Mouse (Mus musculus) stomach, embryonic 16.5 days (tissue): ENCODE data around the gene Dhx32. TPM values are rescaled to one million over a fixed set of nuclear protein-coding genes. Genes with fewer than 3 reads are reported as not detected.
A peak's percentile ranks its signal among the peaks of the same experiment; 100 is the strongest.

ENCODE experiments used
- ATAC-seq: fragments of 200-750 bp; cut with Nextera tagmentation; 2 replicates; pipeline ENCODE4 v1.8.0; 2017; ENCODE audit warnings: moderate number of reproducible peaks, moderate TSS enrichment; ENCODE audit not compliant: insufficient read depth, low FRiP score
- H3K27ac ChIP-seq: fragments of 300-500 bp; sonication (generic); 2 replicates; pipeline ENCODE4 v1.5.1; 2014; ENCODE audit warnings: low read length
- H3K27me3 ChIP-seq: fragments of 300-500 bp; sonication (generic); 2 replicates; pipeline ENCODE4 v1.6.1; 2014; ENCODE audit warnings: low read length, control low read depth, mixed read lengths; ENCODE audit not compliant: control insufficient read depth, insufficient read depth
- H3K36me3 ChIP-seq: fragments of 300-500 bp; sonication (generic); 2 replicates; pipeline ENCODE4 v1.6.1; 2014; ENCODE audit warnings: low read length; ENCODE audit not compliant: control insufficient read depth, insufficient read depth
- H3K4me1 ChIP-seq: fragments of 300-500 bp; sonication (generic); 2 replicates; pipeline ENCODE4 v1.6.1; 2014; ENCODE audit warnings: low read length, control low read depth, mixed read lengths; ENCODE audit not compliant: control insufficient read depth, insufficient read depth
- H3K4me2 ChIP-seq: fragments of 300-500 bp; sonication (generic); 2 replicates; pipeline ENCODE4 v1.6.1; 2014; ENCODE audit warnings: low read depth, low read length, mixed read lengths
- H3K4me3 ChIP-seq: fragments of 300-500 bp; sonication (generic); replicated peaks from 2 replicates; pipeline ENCODE4 v1.5.1; 2014; ENCODE audit warnings: mild to moderate bottlenecking, low read length
- H3K9ac ChIP-seq: fragments of 300-500 bp; sonication (generic); 2 replicates; pipeline ENCODE4 v1.6.1; 2014; ENCODE audit warnings: low read length
- H3K9me3 ChIP-seq: fragments of 300-500 bp; sonication (generic); replicated peaks from 2 replicates; pipeline ENCODE4 v1.6.1; 2016; ENCODE audit warnings: low read length, control low read depth; ENCODE audit not compliant: control insufficient read depth
- WGBS: fragments of 180-500 bp; shearing (Covaris S2); extraction: QIAGEN DNeasy Blood & Tissue Kit; methylation state at CpG from one replicate; pipeline ENCODE4 v1.1.7; 2014; 5-methylcytosine and 5-hydroxymethylcytosine counted together
- polyA plus RNA-seq: library from polyadenylated mRNA; unstranded; fragments of >200 nt; fragmentation: Nextera tagmentation; extraction: Ambion mirVana; gene quantifications from 2 replicates; pipeline ENCODE4 v1.2.1, GENCODE M21; 2015

The Dhx32 gene
- polyA plus RNA-seq, 1 experiment from 2014 or later = 46.8 TPM

DNA sequence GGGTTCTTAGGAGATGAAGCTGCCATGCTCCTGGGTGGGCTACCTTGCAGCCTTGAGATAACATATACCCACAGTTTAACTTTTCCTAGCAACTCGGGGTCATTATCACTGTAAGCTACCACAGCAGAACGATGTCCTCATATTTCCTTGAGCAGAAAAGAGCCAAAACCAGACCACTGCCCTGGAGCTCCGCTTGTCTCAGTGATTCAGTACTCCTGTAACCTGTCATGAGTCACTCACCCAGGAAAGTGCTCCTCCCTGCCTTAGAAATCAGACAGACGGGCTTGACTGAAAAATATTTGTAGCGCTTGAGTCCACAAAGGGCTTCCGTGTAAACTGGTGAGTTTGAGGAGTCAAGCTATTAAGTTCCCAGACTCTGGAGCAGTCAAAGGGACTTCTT is 19.8 kb downstream of the Dhx32 start:
- H3K4me2 ChIP-seq = no peak overlapping the region
- H3K27ac ChIP-seq = peak overlapping the region; percentile 14; the same call in 1 of the 2 replicates
- H3K27me3 ChIP-seq = no peaks in the 10 kb centered on the region
- no peaks in the 10 kb centered on the region for H3K36me3 ChIP-seq
- 0 out of 2 replicates have a peak, but pooled peaks cover 3% of the 10 kb centered on the region for H3K9me3 ChIP-seq
- H3K4me3 ChIP-seq = no peak overlapping the region
- peaks cover 8% of the 10 kb centered on the region; the same call in 1 of the 2 replicates for H3K4me1 ChIP-seq
- no peak; the same call in 1 of the 2 replicates for ATAC-seq
- WGBS = 75% methylated on average over 6 of the region's 6 CpGs
- H3K9ac ChIP-seq = no peak overlapping the region

DNA sequence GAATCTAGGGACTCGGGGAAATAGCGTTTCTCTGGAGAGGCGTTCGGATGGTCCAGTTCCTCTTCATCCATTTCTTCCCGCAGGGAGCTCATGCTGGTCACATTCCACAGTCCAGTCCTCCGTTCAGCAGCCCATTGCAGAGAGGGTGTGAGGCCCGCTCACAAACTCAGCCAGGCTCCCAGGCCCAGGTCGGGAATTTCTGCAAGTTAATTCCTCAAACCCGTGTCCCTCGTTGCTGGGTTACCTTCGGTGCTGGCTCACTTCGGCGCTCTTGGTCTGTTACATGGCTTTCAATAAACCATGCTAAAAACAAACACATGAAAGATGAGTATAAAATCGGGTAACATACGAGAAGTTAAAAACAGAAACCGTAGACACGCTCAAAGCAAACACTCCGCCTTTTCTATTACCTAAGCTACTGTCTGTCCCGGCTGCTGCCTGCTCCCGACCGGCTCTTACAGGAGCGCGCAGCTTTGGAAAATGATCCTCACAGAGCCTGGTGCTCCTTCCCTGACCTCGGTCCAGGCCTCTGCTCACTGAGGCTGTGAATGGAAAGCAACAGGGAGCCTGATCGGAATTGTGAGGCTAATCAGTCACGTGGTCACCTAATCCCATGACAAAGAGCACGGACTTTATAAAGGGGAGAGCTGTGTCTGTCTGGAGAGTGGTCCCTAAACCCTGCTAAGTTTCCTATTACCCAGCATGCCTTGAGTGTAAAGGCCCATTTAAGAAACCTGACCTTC is 22.7 kb downstream of the Dhx32 start:
- H3K4me2 ChIP-seq = peak overlapping the region; percentile 34
- H3K4me1 ChIP-seq = peaks cover 8% of the 10 kb centered on the region; the same call in 1 of the 2 replicates
- H3K27me3 ChIP-seq = no peaks in the 10 kb centered on the region
- no peak for ATAC-seq
- peak overlapping the region; percentile 18; the same call in 1 of the 2 replicates for H3K9ac ChIP-seq
- no peaks in the 10 kb centered on the region for H3K36me3 ChIP-seq
- 0 out of 2 replicates have a peak overlapping the region, but pooled peaks have one; percentile 32 for H3K27ac ChIP-seq
- no peak overlapping the region; the same call in 1 of the 2 replicates for H3K4me3 ChIP-seq
- H3K9me3 ChIP-seq = 0 out of 2 replicates have a peak, but pooled peaks cover 3% of the 10 kb centered on the region
- 28% methylated on average over 27 of the region's 27 CpGs for WGBS

GRCm38 (mm10) chr7:133758716-133759115 is 23.8 kb downstream of the Dhx32 start:
- Histone ChIP-seq H3K27ac (no peak overlapping the region), H3K4me2 (no peak overlapping the region), H3K9ac (no peak overlapping the region), H3K36me3 (no peaks in the 10 kb centered on the region), H3K9me3 (0 out of 2 replicates have a peak, but pooled peaks cover 3% of the 10 kb centered on the region), H3K4me1 (peaks cover 8% of the 10 kb centered on the region; the same call in 1 of the 2 replicates), H3K4me3 (no peak overlapping the region), H3K27me3 (no peaks in the 10 kb centered on the region)
- no peak for ATAC-seq
- WGBS = 98% methylated on average over 5 of the region's 5 CpGs

GRCm38 (mm10) chr7:133757961-133758455 is 24.5 kb downstream of the Dhx32 start:
- no peak overlapping the region for H3K4me3 ChIP-seq
- H3K9ac ChIP-seq = no peak overlapping the region
- no peak overlapping the region for H3K4me2 ChIP-seq
- 0 out of 2 replicates have a peak, but pooled peaks cover 3% of the 10 kb centered on the region for H3K9me3 ChIP-seq
- ATAC-seq = no peak
- no peak overlapping the region for H3K27ac ChIP-seq
- WGBS = 72% methylated on average over 5 of the region's 5 CpGs
- H3K36me3 ChIP-seq = no peaks in the 10 kb centered on the region
- H3K4me1 ChIP-seq = peaks cover 7% of the 10 kb centered on the region; the same call in 1 of the 2 replicates
- no peaks in the 10 kb centered on the region for H3K27me3 ChIP-seq

DNA sequence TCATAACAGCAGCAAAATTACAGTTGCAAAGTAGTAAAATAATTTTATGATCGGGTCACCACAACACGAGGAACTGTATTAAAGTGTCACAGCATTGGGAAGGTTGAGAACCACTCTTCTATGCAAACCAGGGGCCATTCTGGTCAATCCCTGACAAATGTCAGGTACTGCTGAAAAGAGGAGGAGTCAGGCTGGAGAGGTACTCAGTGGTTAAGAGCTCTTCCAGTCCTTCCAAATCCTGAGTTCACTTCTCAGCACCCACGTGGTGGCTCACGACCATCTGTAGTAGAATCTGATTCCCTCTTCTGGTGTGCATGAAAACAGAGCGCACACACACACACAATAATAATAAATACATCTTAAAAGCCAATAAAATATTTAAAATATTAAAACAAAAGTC is 31.4 kb downstream of the Dhx32 start:
- H3K27ac ChIP-seq = no peak overlapping the region
- H3K4me2 ChIP-seq = no peak overlapping the region
- H3K9ac ChIP-seq = no peak overlapping the region
- no peak for ATAC-seq
- no peak overlapping the region for H3K4me3 ChIP-seq
- H3K27me3 ChIP-seq = no peaks in the 10 kb centered on the region
- no peaks in the 10 kb centered on the region for H3K9me3 ChIP-seq
- H3K36me3 ChIP-seq = no peaks in the 10 kb centered on the region
- WGBS = 87% methylated on average over 5 of the region's 5 CpGs
- no peaks in the 10 kb centered on the region; the same call in 1 of the 2 replicates for H3K4me1 ChIP-seq

- ATAC-seq = peak; percentile 63
- no peak overlapping the region for H3K4me2 ChIP-seq
Observed at GRCm38 (mm10) chr7:133750666-133751065, 31.9 kb downstream of the Dhx32 start.

GRCm38 (mm10) chr7:133748753-133749152 is 33.8 kb downstream of the Dhx32 start:
- no peaks in the 10 kb centered on the region for H3K9me3 ChIP-seq
- no peak for ATAC-seq
- 69% methylated on average over 14 of the region's 14 CpGs for WGBS
- H3K4me2 ChIP-seq = no peak overlapping the region
- H3K9ac ChIP-seq = no peak overlapping the region
- H3K27ac ChIP-seq = peak overlapping the region; percentile 42; the same call in 1 of the 2 replicates
- no peaks in the 10 kb centered on the region for H3K27me3 ChIP-seq
- H3K4me3 ChIP-seq = no peak overlapping the region
- H3K36me3 ChIP-seq = no peaks in the 10 kb centered on the region
- peaks cover 3% of the 10 kb centered on the region; the same call in 1 of the 2 replicates for H3K4me1 ChIP-seq

More at GRCm38 (mm10) chr7:133750666-133751065, 31.9 kb downstream of the Dhx32 start:
- H3K4me1 ChIP-seq = no peaks in the 10 kb centered on the region; the same call in 1 of the 2 replicates
- no peak overlapping the region for H3K9ac ChIP-seq
- whole genome bisulfite sequencing = 58% methylated on average over 5 of the region's 5 CpGs
- H3K36me3 ChIP-seq = no peaks in the 10 kb centered on the region
- H3K9me3 ChIP-seq = no peaks in the 10 kb centered on the region
- no peak overlapping the region for H3K27ac ChIP-seq
- H3K27me3 ChIP-seq = no peaks in the 10 kb centered on the region
- H3K4me3 ChIP-seq = no peak overlapping the region

DNA sequence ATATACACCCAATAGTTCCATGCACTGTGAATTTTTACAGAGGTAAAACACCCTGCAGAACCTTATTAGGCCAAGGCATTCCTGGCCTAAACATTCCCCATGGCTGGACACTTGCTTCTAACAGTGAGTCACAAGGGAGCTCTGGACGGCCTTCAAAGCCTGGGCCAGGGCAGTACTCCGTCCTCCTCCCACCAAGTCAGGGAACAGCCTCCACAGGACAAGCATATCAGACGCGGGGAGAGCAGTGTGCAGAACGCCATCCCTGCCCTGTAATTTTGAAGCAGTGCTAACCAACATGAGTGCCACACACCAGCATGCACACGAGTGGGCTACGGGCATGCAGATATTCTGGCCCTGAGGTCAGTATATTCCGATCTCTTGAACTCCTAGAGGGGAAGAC is 35.2 kb downstream of the Dhx32 start:
- Histone ChIP-seq H3K27ac (no peak overlapping the region), H3K4me1 (peaks cover 3% of the 10 kb centered on the region; the same call in 1 of the 2 replicates), H3K36me3 (no peaks in the 10 kb centered on the region), H3K9ac (no peak overlapping the region), H3K9me3 (no peaks in the 10 kb centered on the region), H3K4me3 (no peak overlapping the region), H3K4me2 (no peak overlapping the region), H3K27me3 (no peaks in the 10 kb centered on the region)
- WGBS = 77% methylated on average over 8 of the region's 8 CpGs
- no peak for ATAC-seq

DNA sequence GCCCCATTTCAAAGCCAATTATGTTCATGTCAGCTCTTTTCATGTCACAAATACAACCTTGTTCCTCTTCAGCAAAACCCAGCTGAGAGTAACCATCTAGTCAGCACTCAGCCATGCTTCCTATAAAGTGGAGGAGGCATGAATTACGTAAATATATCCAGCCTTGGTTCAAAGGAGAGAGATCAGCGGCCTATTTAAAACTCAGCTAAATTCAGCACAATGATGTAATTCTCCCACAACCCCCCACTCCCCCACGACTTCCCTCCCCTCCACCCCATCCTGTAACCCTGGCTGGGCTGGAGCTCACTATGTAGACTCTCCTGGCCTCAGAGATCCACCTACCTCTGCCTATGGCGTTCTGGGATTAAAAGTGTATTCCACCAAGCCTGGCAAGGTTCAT is 37.8 kb downstream of the Dhx32 start:
- no peak overlapping the region for H3K9ac ChIP-seq
- 0 out of 2 replicates have a peak overlapping the region, but pooled peaks have one; percentile 0 for H3K27ac ChIP-seq
- H3K9me3 ChIP-seq = no peaks in the 10 kb centered on the region
- no peak overlapping the region for H3K4me2 ChIP-seq
- 0 out of 2 replicates have a peak, but pooled peaks cover 5% of the 10 kb centered on the region for H3K36me3 ChIP-seq
- H3K4me3 ChIP-seq = no peak overlapping the region
- H3K4me1 ChIP-seq = peaks cover 3% of the 10 kb centered on the region; the same call in 1 of the 2 replicates
- ATAC-seq = peak; percentile 74
- WGBS = 34% methylated on average over 4 of the region's 4 CpGs
- no peaks in the 10 kb centered on the region for H3K27me3 ChIP-seq
